Mouse (Mus musculus): ENCODE measurements around the gene Tmem201. TPM values are rescaled to one million over a fixed set of nuclear protein-coding genes. Genes with fewer than 3 reads are reported as not detected.

Gene Tmem201
- polyA plus RNA-seq, 2 experiments: 3.5 to 7.2 TPM

DNA sequence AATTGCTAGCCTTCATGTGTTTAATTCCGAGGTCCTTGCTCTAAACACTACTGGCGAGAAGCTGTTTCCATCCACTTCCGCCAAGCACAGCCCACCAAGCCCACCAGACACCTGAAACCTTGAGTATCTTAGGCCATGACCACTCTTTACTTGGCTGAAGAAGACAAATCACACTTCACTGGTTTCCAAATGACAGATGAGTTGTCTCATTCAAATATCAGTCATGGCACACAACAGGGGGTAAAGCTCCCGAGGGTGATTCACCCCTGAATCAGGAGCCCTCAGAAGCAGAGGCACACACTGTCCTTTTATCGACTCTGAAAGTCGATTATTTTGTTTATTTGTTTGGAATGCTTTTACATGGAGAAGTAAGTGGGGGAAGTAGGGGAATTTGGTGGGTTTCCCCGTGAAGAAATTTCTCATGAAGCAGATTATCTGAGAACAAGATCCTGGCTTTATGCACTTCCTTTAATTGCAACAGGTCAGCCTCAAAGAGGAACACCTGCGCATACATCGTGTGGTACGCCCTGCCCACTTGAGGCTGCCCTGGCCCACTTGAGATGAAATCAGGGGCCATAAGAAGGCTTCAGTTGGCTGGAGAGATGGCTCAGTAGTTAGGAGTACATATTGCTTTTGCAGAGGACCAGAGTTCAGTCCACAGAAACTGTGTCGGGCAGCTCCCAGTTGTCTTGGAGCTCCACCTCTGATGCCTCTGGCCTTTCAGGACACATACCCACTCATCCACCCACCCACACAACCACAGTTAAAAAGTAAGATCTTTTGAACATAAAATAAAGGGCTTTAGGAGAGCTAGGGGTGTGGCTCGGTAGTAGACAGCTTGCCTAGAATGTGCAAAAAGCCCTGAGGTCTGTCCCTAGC, 47.8 kb downstream of the Tmem201 start:
- Histone ChIP-seq H3K4me2 (ENCODE audit: low read depth) (no peak overlapping the region), H3K9me3 (ENCODE audit: control insufficient read depth, low read length) (no peaks in the 10 kb centered on the region), H3K9ac (replicated peaks) (no peak overlapping the region), H3K4me3 (ENCODE audit: insufficient read depth in 1 of 2, low read depth in 2 of 2, low read length in 2 of 2) (no peak overlapping the region), H3K27me3 (ENCODE audit: control insufficient read depth, insufficient read depth, low read length) (no peaks in the 10 kb centered on the region), H3K4me1 (replicated peaks; ENCODE audit: control insufficient read depth in 2 of 2, insufficient read depth in 2 of 2, low read length in 1 of 2) (peaks cover 13 to 19% of the 10 kb centered on the region in 2 experiments), H3K27ac (no peak overlapping the region), H3K36me3 (replicated peaks; ENCODE audit: control insufficient read depth, insufficient read depth, low read depth) (no peaks in the 10 kb centered on the region)
- WGBS (ENCODE audit: insufficient replicate concordance): 59% methylated on average over 12 of the region's 12 CpGs
- no peak for DNase-seq (ENCODE audit: low read depth in 3 of 3, low spot score in 3 of 3)
- TF ChIP-seq CTCF (IDR thresholded peaks at IDR 0.05; ENCODE audit: low read depth): no peak
- TF ChIP-seq EP300 (IDR thresholded peaks at IDR 0.05; ENCODE audit: low read depth): no peak
- 0 out of 2 replicates have a peak, but pooled peaks have one; percentile 13 for ATAC-seq (ENCODE audit: insufficient read depth)

DNA sequence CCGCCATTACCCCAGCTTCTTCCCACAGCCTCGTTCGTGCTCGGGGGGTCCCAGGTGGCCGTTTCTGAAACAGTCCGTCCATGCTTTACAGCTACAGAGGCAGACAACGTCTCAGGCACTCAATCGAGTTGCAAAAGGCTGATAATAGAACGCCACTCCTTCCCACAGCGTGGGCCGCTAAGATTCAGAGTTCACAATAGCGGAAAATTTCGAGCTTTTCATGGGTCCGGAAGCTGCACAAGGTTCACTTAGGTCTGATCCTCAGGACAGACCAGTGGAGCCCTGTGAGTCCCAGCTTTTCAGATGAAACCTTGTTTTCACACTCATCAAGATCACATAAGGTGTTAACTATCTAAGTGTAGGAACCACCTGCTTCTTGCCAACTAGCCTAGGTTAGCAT, 49.0 kb downstream of the Tmem201 start:
- Histone ChIP-seq H3K4me2 (ENCODE audit: low read depth) (no peak overlapping the region), H3K9me3 (ENCODE audit: control insufficient read depth, low read length) (no peaks in the 10 kb centered on the region), H3K27ac (no peak overlapping the region), H3K9ac (replicated peaks) (no peak overlapping the region), H3K36me3 (replicated peaks; ENCODE audit: control insufficient read depth, insufficient read depth, low read depth) (no peaks in the 10 kb centered on the region), H3K27me3 (ENCODE audit: control insufficient read depth, insufficient read depth, low read length) (no peaks in the 10 kb centered on the region), H3K4me1 (replicated peaks; ENCODE audit: control insufficient read depth in 2 of 2, insufficient read depth in 2 of 2, low read length in 1 of 2) (peaks cover 13 to 19% of the 10 kb centered on the region in 2 experiments), H3K4me3 (ENCODE audit: insufficient read depth in 1 of 2, low read depth in 2 of 2, low read length in 2 of 2) (no peak overlapping the region)
- DNase-seq (ENCODE audit: low read depth in 3 of 3, low spot score in 3 of 3): no peak
- ATAC-seq (ENCODE audit: insufficient read depth): no peak
- TF ChIP-seq CTCF (IDR thresholded peaks at IDR 0.05; ENCODE audit: low read depth): no peak
- TF ChIP-seq EP300 (IDR thresholded peaks at IDR 0.05; ENCODE audit: low read depth): no peak
- 71% methylated on average over 14 of the region's 14 CpGs for WGBS (ENCODE audit: insufficient replicate concordance)

DNA sequence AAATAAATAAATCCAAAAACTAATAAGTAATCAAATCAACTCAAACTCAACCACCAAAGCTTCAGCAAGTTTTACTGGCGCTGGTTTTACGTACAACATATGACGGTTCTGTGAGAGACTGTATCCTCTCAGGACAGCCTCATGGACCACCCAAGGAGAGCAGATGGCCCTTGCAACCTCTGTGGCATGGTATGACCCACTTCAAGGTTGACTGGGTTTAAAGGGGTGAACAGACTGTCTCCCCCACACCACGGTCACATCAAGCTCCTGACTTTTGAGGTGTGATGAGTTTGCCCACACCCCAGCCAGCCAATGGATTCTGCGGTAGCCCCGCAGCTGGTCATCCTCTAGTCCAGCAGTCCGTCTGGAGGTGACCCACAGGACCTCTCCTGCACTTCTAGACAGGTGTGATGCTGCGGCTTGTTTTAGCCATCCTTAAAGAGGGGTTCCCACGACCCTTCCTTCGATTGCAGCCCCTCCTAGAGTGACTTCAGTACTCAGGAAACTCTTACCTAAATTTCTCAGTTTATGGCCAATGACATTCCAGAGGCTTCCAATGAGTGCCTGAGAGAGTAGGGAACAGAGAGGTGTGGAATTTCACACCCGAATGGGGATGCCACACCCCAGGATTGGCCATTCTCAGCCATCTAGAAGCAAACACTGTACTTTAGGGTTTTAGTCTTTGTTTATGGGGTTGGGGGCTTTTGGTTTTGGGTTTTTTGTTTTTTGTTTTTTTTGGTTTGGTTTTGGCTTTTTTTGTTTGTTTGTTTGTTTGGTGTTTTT, 52.8 kb downstream of the Tmem201 start:
- Histone ChIP-seq H3K27ac (no peak overlapping the region), H3K27me3 (ENCODE audit: control insufficient read depth, insufficient read depth, low read length) (no peaks in the 10 kb centered on the region), H3K4me3 (ENCODE audit: insufficient read depth in 1 of 2, low read depth in 2 of 2, low read length in 2 of 2) (no peak overlapping the region), H3K9me3 (ENCODE audit: control insufficient read depth, low read length) (no peaks in the 10 kb centered on the region), H3K4me1 (replicated peaks; ENCODE audit: control insufficient read depth in 2 of 2, insufficient read depth in 2 of 2, low read length in 1 of 2) (peaks cover 0 to under 1% of the 10 kb centered on the region in 2 experiments; a peak in 1 of 4 replicates), H3K4me2 (ENCODE audit: low read depth) (no peak overlapping the region), H3K36me3 (replicated peaks; ENCODE audit: control insufficient read depth, insufficient read depth, low read depth) (no peaks in the 10 kb centered on the region), H3K9ac (replicated peaks) (no peak overlapping the region)
- 65% methylated on average over 11 of the region's 11 CpGs for WGBS (ENCODE audit: insufficient replicate concordance)
- DNase-seq (ENCODE audit: low read depth in 3 of 3, low spot score in 3 of 3) (no peak), ATAC-seq (ENCODE audit: insufficient read depth) (no peak)
- TF ChIP-seq CTCF (IDR thresholded peaks at IDR 0.05; ENCODE audit: low read depth) (no peak), EP300 (IDR thresholded peaks at IDR 0.05; ENCODE audit: low read depth) (no peak)

DNA sequence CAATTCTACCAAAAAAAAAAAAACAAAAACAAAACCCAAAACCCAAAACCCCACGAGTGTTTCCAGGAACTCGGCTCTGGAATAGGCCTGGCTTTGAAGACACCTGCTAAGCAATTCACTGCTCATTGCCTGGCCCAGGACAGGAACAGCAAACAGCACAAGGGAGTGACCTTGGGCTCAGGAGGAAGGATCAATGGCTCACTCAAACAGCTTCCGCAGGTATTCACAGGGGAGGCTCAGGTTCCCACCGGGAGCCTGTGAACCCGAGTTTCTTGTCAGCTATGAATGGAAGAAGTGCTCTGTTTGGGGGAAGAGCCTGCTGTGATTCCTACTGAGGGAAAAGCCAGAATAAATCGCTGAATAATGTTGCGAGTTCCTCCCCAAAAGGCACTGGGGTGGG, 54.0 kb downstream of the Tmem201 start:
- TF ChIP-seq CTCF (IDR thresholded peaks at IDR 0.05; ENCODE audit: low read depth): no peak
- no peak for TF ChIP-seq EP300 (IDR thresholded peaks at IDR 0.05; ENCODE audit: low read depth)
- WGBS (ENCODE audit: insufficient replicate concordance): 44% methylated on average over 7 of the region's 7 CpGs
- H3K4me3 ChIP-seq (ENCODE audit: insufficient read depth in 1 of 2, low read depth in 2 of 2, low read length in 2 of 2): no peak overlapping the region
- no peaks in the 10 kb centered on the region for H3K36me3 ChIP-seq (replicated peaks; ENCODE audit: control insufficient read depth, insufficient read depth, low read depth)
- H3K27ac ChIP-seq: no peak overlapping the region
- ATAC-seq (ENCODE audit: insufficient read depth) (no peak), DNase-seq (ENCODE audit: low read depth in 3 of 3, low spot score in 3 of 3) (no peak)
- no peak overlapping the region for H3K4me2 ChIP-seq (ENCODE audit: low read depth)
- H3K9me3 ChIP-seq (ENCODE audit: control insufficient read depth, low read length): no peaks in the 10 kb centered on the region
- H3K27me3 ChIP-seq (ENCODE audit: control insufficient read depth, insufficient read depth, low read length): no peaks in the 10 kb centered on the region
- no peaks in the 10 kb centered on the region for H3K4me1 ChIP-seq (replicated peaks; ENCODE audit: control insufficient read depth in 2 of 2, insufficient read depth in 2 of 2, low read length in 1 of 2)
- no peak overlapping the region for H3K9ac ChIP-seq (replicated peaks)

Measured in liver, embryonic 14.5 days (tissue).